Mouse (Mus musculus) B cell, adult 2 months (primary cell): ENCODE measurements around the gene Pde11a.

Experiments used
- DNase-seq, 2 experiments: peaks; one replicate each; pipeline ENCODE4 v3.0.0; 2022

Pde11a gene

DNA sequence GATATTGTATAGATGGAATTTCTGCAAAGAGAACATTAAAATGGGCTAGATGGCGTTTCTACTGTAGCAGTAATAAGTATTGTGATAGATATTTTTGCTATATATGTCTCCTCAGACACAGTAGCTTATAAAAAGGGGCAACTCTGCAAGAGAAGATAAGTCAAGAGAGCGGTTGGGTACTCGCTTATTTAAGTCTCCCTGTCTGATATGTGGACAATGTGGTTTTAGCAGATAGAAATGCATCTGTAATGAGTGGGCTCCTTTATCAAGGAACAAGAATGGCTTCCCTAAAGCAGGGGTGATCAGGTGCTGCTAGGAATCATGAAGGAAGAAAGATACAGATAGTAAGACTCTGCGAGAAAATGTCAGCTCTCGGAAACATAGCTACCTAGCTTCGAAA lies 18.2 kb downstream of the Pde11a start:
- DNase-seq: no peak

DNA sequence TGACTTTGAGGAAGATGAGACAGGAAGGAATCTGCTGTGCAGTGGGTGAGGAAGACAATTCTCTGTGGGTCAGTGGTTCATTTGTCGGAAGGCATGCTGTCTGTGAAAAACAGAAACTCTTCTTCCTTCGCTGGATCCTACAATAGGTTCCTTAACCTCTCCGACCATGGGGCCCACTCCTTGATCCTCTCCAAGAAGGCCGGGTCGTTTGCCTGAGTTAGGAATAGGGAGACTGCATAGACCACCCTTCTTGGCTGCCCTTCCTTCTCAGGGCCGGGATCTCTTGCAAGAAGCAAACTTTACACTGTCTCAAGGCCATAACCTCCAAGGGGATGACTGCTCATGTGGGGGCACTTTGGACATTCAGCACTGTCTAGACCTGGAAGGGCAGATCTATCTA lies 19.3 kb downstream of the Pde11a start:
- DNase-seq: no peak

GRCm38 (mm10) chr2:76287671-76288070 lies 50.9 kb downstream of the Pde11a start:
- DNase-seq: no peak

DNA sequence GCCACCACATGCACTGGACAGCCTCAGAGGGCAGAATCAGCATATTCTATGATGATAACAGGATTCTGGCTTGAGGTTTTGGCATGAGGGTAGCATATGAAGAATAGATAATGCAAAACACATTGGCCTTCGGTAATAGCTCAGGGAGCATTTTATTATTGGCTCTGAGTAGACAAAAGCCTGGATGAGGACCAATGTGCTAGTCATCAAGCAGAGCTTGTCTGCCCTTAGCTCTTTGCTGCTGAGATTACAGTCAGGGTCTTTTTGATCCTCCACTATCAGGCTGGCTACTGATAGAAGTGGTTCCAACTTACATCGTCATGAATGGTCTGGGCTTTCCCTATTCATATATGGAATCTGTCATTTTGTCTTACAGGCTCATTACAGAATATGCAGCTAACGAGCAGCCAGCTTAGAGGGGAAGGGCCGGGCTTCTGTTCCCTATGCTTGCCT lies 52.3 kb downstream of the Pde11a start:
- DNase-seq: no peak

DNA sequence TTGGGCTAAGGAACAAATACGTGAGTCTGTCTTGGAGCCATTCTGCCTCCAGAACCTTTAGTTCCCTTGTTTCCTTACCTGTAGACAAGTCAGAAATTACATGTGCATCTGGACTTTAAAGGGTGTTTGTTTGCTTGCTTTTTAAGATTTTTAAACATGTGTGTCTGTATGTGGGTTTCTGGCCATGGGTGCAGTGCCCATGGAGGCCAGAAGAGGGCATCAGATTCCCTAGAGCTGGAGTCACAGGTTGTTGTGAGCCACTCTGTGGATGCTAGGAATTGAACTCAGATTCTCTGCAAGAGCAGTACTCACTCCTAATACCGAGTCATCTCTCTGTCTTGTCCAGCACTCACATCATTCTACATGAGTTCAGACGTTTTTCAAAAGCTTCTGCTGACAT lies 53.4 kb downstream of the Pde11a start:
- DNase-seq: no peak

DNA sequence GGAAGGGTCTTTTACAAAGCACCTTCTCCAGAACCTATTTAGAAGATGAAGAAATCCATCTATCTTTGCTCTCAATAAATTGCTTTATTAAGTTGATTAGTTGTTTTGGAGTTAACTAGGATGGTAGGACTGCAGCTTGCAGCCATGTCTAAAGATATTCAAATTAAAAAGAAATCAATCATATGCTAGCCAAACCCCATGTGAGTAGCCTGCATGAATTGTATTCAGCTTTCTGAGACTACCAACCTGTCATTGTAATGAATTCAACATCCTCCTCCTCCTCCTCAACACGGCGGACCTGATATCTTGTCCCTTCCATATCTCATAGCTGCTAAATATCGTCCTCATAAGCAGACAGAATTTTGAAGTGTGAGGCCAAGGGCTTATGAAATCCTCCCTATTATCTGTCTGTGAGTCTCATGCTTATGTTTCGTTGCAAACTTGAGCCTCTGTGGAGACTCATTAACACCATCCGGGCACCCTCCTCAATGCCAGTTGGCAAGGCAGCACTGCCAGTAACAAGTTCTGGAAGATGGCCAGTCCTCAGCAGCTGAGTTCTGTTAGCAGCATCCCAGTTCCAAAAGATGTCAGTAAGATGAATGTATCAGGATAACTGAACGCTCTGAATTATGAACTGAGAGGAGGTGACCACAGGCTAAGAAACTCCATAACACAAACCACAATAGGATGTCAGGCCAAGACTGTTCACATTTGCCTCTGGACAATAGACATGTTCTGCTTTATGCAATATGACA lies 55.0 kb downstream of the Pde11a start:
- DNase-seq: no peak

DNA sequence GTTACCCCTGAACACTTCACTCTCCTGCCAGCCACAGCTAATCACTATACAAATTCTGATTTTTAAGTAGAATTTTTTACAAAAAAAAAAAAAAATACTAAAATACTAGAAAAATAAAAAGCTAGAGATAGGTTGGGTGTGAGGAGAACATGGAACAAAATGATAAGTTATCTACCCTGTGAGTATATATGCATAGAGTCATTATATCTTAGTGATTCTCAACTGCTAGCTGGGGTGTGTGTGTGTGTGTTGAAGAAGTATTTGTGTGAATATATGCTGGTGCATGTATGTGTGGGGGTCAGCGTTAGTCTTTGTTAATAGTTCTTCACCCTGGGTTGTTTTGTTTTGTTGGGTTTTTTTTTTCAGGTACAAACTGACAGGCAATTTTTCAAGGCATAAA lies 69.1 kb downstream of the Pde11a start:
- no peak for DNase-seq

- no peak for DNase-seq
Observed at GRCm38 (mm10) chr2:76267335-76267734, 71.2 kb downstream of the Pde11a start.

- no peak for DNase-seq
Observed at GRCm38 (mm10) chr2:76266622-76267021, 72.0 kb downstream of the Pde11a start.

GRCm38 (mm10) chr2:76264258-76264657 lies 74.3 kb downstream of the Pde11a start:
- DNase-seq: no peak

- no peak for DNase-seq
Observed at GRCm38 (mm10) chr2:76262661-76263060, 75.9 kb downstream of the Pde11a start.

DNA sequence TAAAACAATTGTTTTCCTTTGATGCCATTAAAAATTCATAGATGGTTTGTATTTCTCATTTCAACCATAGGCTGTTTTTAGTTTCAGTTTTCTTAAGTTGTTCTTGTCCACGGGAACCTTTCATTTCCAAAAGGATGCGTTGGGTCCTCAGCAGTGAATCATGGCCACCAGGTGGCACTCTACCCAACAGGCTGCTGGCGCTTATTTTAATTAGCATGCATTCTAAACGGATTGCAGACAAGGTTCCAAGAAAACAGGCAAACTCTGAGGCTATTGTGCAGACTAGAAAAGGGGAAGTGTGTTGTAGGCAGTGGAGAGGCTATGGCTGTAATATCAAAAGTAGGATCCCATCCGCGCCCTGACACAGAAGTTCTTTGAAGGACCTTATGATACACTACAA lies 83.7 kb downstream of the Pde11a start:
- peak; percentile 14 to 16 for DNase-seq

DNA sequence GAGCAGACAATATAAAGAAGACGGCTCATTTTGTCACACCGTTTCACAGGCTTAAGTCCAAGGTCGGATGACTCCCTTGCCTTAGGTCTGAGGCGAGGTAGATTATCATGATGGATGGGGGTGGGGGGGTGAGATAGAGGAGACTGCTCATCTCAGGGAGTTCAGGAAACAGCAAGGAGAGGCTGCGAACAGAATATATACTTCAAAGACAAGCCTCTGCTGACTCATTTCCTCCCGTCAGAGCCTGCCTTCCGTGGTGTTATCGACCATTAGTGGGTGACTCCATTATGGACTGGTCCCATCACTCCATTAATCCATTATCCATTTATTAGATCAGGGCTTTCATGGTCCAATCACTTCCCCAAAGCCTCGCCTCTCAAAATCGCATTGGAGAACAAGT lies 87.2 kb downstream of the Pde11a start:
- DNase-seq: no peak

DNA sequence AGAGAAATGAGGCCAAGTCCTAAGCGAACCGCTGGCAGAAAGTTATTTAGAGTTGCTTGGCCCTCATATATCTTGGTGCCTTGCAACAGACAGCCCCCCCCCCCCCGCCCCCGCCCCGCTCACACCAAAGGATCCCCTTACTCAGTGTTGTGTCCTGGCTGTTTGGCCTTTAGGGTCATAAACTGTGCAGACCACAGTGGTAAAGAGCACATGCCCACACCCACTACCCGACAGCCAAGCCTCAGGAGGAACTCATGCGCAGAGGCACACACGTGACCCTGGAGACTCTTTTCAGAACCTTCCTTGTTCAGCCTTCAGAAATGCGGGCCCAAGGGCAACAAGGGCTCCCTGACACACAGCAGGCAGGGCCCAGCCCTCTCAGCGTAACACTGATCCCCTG lies 90.3 kb downstream of the Pde11a start:
- DNase-seq: no peak

DNA sequence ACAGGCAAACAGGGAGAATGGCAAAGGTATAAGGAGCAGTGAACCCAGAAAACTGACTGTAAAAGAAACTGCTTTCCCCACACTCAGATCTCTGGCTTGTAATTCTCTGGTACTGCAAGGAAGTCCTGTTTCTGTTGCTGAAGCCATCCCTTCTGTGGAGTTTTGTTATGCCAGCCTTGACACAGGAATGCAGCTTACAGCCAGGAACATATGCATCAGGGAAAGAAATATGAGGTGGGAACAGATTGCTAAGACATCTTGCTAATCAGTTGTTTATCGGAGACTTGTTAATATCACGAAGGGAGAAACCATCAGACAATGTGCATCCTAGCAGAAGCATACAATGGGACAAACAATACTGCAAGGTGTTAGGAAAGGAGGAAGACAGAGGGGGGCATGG lies 99.4 kb downstream of the Pde11a start:
- no peak for DNase-seq

DNA sequence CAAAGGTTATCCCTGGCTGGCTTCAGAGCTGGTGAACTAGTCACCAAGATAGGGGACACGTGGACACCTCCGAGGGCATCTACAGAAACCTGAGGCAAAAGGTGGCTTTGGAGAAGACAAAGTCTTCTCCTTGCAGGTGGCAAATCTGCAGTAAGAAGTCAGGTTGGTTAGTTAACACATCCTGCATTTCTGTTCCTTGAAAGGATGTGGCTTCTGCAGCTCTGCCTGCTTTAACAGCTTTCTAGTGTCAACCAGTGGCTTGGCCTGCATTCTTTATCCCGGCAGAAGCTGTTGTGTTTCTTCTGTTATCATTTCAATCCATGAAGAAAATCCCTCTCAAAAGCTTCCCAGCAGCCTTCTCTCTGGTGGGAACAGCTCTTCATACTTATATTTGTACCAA lies 100.1 kb downstream of the Pde11a start:
- DNase-seq: no peak

DNA sequence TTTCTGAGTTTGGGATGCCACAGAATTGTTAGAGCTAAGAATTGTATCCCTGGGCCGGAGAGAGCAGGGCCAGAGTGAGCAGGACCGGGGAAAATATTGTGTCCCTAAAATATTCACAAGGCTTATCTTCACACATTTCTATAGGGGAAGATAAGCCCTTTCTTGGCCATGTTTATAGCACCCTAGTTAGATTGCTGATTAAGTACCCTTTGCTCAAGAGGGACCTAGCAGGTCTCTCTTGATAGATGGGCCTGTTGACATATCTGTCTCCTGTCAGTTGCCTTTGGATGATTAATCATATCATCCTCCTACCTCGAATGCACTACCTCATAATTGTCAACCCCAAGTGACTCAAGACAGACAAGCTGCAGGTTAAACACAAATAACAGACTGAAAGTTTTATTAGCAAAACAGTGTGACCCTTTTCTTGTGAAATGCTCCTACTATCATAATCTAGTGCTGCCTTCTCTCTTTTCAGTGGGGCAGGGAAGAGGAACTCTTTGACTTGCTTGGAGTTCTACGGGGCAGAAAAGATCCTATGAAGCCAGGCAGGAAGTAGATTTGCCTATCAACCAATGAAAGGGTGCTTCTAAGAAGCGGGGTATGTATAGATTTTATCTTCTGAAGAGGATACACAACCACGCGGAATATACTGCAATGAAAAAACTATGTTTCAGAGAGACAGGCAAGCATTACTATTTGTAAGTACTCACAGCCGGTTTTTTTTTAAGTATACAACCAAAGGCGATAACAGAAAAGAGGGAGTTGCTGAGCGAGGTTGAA lies 100.7 kb downstream of the Pde11a start:
- no peak for DNase-seq

GRCm38 (mm10) chr2:76220364-76221108 lies 118.0 kb downstream of the Pde11a start:
- no peak for DNase-seq

- no peak for DNase-seq
Observed at GRCm38 (mm10) chr2:76219540-76219939, 119.0 kb downstream of the Pde11a start.

GRCm38 (mm10) chr2:76216146-76216545 lies 122.4 kb downstream of the Pde11a start:
- peak; percentile 37 to 43 for DNase-seq

DNA sequence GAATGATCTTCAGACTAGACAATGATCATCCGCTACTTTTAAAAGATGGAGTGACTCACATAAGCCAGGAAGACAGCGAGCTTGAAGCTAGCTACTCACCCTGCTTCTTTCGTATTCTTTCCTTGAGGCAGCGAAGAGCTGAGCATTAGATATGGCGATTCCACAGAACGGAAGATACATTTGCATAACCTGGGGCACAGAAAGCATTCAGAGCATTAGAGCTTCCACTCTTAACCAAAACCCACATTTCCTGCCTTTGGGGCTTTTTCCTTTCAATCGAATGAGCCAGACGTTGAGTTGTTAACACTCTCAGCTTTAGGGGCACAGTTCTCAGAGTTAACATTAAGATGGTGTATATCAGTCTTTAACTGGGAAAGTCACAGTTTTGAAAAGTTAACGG lies 123.4 kb downstream of the Pde11a start:
- no peak for DNase-seq

GRCm38 (mm10) chr2:76185126-76185525 lies 153.4 kb downstream of the Pde11a start:
- DNase-seq: no peak

DNA sequence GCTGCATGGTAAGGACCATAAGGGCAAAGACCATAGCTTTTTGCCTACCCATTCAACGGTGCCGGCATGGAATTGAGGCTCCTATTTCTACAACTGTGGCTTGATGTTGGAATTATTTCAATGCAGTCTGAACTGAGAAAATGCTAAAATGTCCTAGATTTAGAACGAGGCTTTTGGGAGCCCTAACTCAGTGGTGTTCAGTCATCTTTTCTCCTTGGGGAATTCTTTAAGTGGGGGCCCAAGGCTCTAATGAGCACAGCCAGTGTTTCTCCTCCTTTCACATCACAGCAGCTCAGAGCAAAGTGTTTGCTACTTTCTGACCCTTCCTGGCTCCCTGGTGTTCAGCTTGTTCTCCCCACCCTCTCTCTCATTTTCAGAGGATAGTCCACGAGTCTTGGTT lies 175.8 kb downstream of the Pde11a start:
- DNase-seq: no peak

DNA sequence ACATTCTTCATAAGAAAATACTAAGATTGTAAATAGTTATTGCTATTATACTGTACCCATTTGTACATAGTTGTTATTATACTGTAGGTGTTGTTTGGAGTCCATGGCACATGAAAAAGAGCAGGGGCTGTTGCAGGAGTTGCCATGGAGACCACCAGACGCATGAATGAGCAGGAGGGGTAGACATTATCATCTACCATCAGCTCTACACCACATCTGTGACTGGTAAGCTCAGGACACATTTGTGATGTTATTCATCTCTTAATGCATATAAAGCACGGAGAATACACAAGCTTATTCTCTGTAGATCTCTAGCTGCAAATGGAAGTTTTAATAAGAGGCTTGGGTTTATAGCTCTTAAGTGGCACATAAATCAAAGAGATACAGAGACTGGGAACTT lies 179.6 kb downstream of the Pde11a start:
- no peak for DNase-seq
